Mouse (Mus musculus): ENCODE measurements around the gene Dctd. TPM values are rescaled to one million over a fixed set of nuclear protein-coding genes. Genes with fewer than 3 reads are reported as not detected.

The Dctd gene
- polyA plus RNA-seq, 1 experiment: 0.44 TPM

DNA sequence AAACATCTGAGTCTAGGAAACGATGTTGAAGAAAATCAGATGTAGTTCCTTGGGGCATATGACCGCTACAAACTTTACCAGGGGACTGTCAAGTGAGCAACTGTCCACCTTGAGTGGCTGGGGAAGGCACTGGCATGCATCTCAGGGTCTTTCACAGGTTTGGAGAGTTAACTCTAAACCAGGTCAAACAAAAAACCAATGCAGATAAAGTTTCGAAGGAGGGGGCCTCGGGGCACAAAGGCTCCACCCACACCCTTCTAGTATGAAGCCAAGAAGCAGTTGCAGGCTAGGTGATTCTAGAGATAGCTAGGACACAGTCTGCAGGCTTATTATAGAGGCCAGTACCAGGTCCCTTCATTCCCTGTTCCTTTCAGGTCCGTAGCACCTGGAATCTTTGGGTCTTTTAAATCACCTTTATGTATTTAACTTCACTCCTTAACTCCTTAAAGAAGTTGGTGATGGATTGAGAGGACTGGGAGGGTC lies 10.5 kb downstream of the Dctd start:
- peak overlapping the region; percentile 93 for H3K4me3 ChIP-seq (ENCODE audit: insufficient read depth, low read length)
- peaks cover 4% of the 10 kb centered on the region for H3K4me1 ChIP-seq (ENCODE audit: control insufficient read depth, insufficient read depth, low read length)
- no peak for TF ChIP-seq CTCF (IDR thresholded peaks at IDR 0.05; ENCODE audit: low read depth, low read length)
- no peak for TF ChIP-seq POLR2A (IDR thresholded peaks at IDR 0.05; ENCODE audit: borderline replicate concordance, low read depth, low read length)
- no peak overlapping the region for H3K27ac ChIP-seq (ENCODE audit: insufficient read depth, low read depth, low read length)

DNA sequence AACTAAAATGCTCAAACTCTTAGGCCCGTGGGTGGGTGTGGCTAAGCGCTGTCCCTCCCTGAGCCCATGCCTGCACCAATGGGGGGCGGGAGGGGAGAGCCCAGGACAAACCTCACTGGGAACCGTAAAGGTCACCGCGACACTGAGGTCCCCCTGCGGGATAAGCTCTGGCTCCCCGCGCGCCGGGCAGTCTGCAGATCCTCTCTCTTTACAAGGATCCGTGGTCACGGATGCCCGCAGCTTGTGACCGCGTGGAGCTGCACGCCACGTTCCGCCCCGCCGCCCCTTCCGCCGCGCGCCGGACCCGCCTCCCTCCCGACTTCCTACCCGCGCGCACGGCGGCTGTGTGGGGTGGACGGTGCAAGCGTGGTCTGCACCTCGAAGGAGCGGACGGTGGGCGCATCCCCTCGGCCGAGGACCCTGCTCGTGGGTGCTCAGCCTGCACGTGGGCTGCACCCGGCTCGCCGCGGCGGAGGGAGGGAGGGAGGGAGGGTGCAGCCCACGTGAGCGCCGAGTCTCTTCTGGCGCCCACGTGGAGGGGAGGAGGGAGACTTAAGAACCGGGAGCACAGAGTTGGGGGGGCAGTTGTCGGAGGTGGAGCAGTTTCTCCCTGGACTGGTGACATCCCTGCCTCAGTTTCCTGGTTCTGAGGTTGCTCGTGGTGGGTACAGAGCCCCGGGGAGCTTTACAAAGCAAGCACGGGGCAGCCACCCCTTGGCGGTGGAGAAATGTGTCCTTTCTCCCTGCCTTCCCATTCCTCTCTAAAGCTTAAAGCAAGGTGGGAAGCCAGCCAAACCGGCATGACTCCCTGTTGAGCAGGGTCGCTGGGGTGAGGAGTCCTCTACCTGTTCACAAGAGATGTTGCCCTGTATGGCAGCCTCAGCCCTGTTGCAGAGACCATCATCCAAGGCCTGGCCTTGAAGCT lies 11.2 kb downstream of the Dctd start:
- H3K27ac ChIP-seq (ENCODE audit: insufficient read depth, low read depth, low read length): peak overlapping the region; percentile 45

DNA sequence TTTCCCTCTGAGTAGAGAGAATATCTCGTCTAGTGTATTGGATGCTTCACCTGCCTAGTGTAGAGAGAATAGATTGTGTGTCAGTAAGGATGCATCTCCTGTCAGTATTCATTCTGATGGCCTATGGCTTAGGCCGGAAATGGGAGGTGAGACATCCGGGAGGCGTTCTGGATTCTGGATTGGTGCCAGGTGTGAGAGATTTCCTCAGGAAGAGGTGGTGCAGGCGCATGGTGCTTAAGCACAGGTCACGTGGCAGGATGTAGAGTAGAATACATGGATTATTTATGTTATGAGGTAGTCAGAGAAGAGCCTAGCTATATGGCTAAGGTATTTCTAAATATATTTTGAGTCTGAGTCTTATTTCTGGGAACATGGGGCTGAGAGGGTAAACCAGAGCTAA lies 15.7 kb downstream of the Dctd start:
- Histone ChIP-seq H3K4me3 (ENCODE audit: insufficient read depth, low read length) (no peak overlapping the region), H3K27ac (ENCODE audit: insufficient read depth, low read depth, low read length) (no peak overlapping the region), H3K4me1 (ENCODE audit: control insufficient read depth, insufficient read depth, low read length) (no peaks in the 10 kb centered on the region)
- TF ChIP-seq POLR2A (IDR thresholded peaks at IDR 0.05; ENCODE audit: borderline replicate concordance, low read depth, low read length) (no peak), CTCF (IDR thresholded peaks at IDR 0.05; ENCODE audit: low read depth, low read length) (no peak)

More for the DNA sequence above, 11.2 kb downstream of the Dctd start:
- Histone ChIP-seq H3K4me3 (ENCODE audit: insufficient read depth, low read length) (peak overlapping the region; percentile 93), H3K4me1 (ENCODE audit: control insufficient read depth, insufficient read depth, low read length) (peaks cover 4% of the 10 kb centered on the region)
- TF ChIP-seq POLR2A (IDR thresholded peaks at IDR 0.05; ENCODE audit: borderline replicate concordance, low read depth, low read length): no peak
- no peak for TF ChIP-seq CTCF (IDR thresholded peaks at IDR 0.05; ENCODE audit: low read depth, low read length)

DNA sequence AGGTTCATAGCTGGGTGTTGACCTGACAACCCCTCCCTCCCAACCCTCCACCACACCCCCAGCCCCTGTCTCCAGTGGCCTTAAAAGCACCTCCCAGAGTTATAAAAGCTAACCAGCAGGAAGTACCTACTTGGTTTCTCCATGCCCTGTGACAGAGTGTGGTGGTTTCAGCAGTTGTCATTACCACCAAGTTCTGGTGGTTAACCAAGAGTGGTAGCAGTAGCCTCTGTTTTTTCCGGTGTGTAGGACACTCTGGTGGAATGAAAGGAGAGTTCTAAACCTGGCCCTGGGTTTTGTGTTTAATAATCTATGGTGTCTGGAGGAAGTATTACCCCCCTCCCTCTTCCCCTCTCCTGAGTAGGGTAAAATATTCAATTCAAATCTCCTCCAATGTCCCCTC lies 24.1 kb downstream of the Dctd start:
- no peak for TF ChIP-seq POLR2A (IDR thresholded peaks at IDR 0.05; ENCODE audit: borderline replicate concordance, low read depth, low read length)
- no peaks in the 10 kb centered on the region for H3K4me1 ChIP-seq (ENCODE audit: control insufficient read depth, insufficient read depth, low read length)
- no peak overlapping the region for H3K4me3 ChIP-seq (ENCODE audit: insufficient read depth, low read length)
- H3K27ac ChIP-seq (ENCODE audit: insufficient read depth, low read depth, low read length): no peak overlapping the region

DNA sequence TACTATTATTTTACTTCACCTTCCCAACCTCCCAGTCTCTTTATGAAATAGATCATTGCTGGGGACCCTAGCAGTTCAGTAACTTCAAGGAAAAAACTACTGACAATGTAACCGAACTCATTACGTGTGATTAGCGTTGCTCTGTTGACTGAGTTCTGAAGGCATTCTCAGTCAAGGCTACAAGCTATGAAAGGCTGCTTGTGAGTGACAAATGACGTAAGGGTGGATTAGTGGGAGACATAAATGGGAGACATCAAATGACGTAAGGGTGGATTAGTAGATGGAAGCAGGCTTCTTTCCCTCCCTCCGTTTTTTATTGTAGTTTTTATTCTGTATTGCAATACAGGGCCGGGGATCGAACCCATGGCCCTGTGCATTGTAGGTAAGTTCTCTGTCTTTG lies 26.0 kb downstream of the Dctd start:
- Histone ChIP-seq H3K27ac (ENCODE audit: insufficient read depth, low read depth, low read length) (no peak overlapping the region), H3K4me1 (ENCODE audit: control insufficient read depth, insufficient read depth, low read length) (no peaks in the 10 kb centered on the region), H3K4me3 (ENCODE audit: insufficient read depth, low read length) (no peak overlapping the region)
- TF ChIP-seq POLR2A (IDR thresholded peaks at IDR 0.05; ENCODE audit: borderline replicate concordance, low read depth, low read length) (no peak), CTCF (IDR thresholded peaks at IDR 0.05; ENCODE audit: low read depth, low read length) (no peak)

DNA sequence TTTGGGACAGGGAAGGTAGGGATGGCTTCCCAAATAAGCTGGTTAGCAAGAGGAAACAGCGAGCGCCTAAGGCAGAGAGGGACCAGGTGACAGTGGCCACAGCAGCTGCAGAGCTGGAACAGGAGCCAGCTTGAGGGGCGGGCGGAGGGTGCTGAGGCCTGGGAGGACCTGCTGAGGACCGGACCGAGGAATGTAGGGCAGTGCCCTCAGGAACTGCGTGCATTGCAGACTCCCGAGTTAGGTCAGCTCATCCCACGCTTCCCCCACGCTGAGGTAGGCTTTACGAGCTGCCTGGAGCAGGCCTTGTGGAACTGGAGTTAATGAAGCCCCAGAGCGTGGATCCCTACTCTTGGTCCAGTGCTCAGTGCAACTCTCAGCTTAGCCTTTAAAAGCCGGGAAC lies 28.1 kb downstream of the Dctd start:
- TF ChIP-seq POLR2A (IDR thresholded peaks at IDR 0.05; ENCODE audit: borderline replicate concordance, low read depth, low read length): no peak
- no peak for TF ChIP-seq CTCF (IDR thresholded peaks at IDR 0.05; ENCODE audit: low read depth, low read length)
- Histone ChIP-seq H3K27ac (ENCODE audit: insufficient read depth, low read depth, low read length) (no peak overlapping the region), H3K4me3 (ENCODE audit: insufficient read depth, low read length) (no peak overlapping the region), H3K4me1 (ENCODE audit: control insufficient read depth, insufficient read depth, low read length) (no peaks in the 10 kb centered on the region)

DNA sequence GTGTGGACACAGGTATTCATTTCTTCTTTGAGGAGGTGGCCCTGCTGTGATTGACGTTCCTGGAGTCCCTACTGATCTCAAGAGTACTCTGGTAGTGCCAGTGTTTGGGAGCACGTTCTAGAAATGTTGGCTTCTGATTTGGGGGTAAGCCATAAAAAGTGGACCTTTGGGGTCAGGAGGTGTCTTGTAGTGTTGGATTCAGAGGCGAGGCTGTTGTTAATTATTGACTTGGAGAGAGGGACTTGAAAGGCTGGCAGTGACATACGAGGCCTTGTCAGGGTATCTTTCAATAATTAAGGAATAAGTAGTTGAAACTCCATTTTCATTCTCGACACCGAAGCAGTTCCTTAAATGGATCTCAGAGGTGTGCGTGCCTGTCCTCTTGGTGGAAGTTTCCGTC lies 31.4 kb downstream of the Dctd start:
- H3K4me3 ChIP-seq (ENCODE audit: insufficient read depth, low read length): no peak overlapping the region
- H3K27ac ChIP-seq (ENCODE audit: insufficient read depth, low read depth, low read length): no peak overlapping the region
- no peak for TF ChIP-seq CTCF (IDR thresholded peaks at IDR 0.05; ENCODE audit: low read depth, low read length)
- TF ChIP-seq POLR2A (IDR thresholded peaks at IDR 0.05; ENCODE audit: borderline replicate concordance, low read depth, low read length): no peak
- H3K4me1 ChIP-seq (ENCODE audit: control insufficient read depth, insufficient read depth, low read length): no peaks in the 10 kb centered on the region

DNA sequence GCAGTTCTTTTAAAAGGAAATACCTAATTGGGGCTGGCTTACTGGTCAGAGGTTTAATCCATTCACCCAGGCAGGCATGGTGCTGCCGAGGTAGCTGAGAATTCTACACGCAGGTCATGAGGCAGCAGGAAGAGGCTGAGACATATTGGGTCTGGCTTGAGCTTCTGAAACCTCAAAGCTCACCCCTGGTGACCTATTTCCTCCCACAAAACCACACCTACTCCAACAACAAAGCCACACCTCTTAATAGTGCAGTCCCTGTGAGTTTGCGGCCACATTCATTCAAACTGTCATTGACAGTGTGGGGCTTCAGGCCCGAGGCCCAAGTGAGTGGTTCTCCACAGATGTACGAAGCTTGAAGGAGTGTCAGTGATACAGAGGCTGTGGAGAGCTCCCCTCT lies 34.4 kb downstream of the Dctd start:
- Histone ChIP-seq H3K4me3 (ENCODE audit: insufficient read depth, low read length) (no peak overlapping the region), H3K27ac (ENCODE audit: insufficient read depth, low read depth, low read length) (no peak overlapping the region), H3K4me1 (ENCODE audit: control insufficient read depth, insufficient read depth, low read length) (no peaks in the 10 kb centered on the region)
- TF ChIP-seq POLR2A (IDR thresholded peaks at IDR 0.05; ENCODE audit: borderline replicate concordance, low read depth, low read length) (no peak), CTCF (IDR thresholded peaks at IDR 0.05; ENCODE audit: low read depth, low read length) (no peak)

DNA sequence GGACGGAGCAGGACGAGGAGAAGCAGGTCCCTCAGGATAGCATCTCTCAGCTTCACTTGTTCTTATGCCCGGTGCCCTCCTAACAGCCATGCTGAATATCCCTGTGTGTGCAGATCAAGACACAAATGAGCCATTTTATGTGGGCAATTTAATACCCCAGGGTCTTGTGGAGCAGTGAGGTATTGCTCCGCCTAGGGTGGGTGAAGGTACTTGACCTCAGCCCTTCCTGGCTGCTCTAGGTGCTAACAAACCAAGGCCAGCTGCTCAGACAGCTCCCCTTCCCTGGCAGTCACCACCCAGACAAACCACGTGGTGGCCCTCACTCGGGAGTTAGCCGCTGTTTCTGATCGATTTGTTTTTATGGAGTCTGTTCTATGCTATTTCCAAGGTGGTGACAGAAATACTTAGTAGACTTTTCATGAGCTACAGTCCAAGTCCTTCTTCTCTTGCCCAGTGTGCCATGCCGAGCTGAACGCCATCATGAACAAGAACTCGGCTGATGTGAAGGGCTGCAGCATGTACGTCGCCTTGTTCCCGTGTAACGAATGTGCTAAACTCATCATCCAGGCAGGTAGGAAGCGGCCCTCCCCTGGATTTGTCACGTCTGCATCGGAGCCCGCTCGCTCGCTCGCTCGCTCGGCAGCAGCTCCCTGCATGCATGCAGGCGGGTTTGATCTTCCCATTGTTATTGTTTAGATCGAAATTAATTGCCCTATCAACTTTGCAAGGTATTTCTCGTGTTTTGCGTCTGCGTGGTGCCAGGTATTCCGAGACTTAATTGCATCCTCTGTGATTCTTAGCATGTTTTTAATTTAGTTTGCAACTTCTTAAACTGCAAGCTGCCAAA lies 38.1 kb downstream of the Dctd start:
- H3K4me1 ChIP-seq (ENCODE audit: control insufficient read depth, insufficient read depth, low read length): no peaks in the 10 kb centered on the region
- H3K4me3 ChIP-seq (ENCODE audit: insufficient read depth, low read length): no peak overlapping the region
- no peak overlapping the region for H3K27ac ChIP-seq (ENCODE audit: insufficient read depth, low read depth, low read length)
- TF ChIP-seq POLR2A (IDR thresholded peaks at IDR 0.05; ENCODE audit: borderline replicate concordance, low read depth, low read length): no peak
- no peak for TF ChIP-seq CTCF (IDR thresholded peaks at IDR 0.05; ENCODE audit: low read depth, low read length)

DNA sequence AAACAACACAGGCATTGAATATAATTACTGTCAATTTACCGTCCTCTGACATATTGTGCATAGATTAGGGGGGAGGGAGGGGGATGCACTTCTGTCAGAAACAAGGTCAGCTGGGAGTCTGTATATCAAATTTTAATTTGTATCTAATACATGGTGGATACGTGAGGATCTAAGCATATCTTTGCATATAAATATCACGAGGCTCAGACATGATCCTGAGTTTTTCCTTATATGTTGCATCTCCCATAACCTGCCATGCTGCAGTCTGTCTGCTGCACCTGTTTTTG lies 38.7 kb downstream of the Dctd start:
- TF ChIP-seq POLR2A (IDR thresholded peaks at IDR 0.05; ENCODE audit: borderline replicate concordance, low read depth, low read length): no peak
- Histone ChIP-seq H3K4me1 (ENCODE audit: control insufficient read depth, insufficient read depth, low read length) (no peaks in the 10 kb centered on the region), H3K4me3 (ENCODE audit: insufficient read depth, low read length) (no peak overlapping the region), H3K27ac (ENCODE audit: insufficient read depth, low read depth, low read length) (no peak overlapping the region)

Data from bone marrow macrophage, adult 2 months (primary cell).